Mouse (Mus musculus): ENCODE measurements around the gene Mcu. TPM values are rescaled to one million over a fixed set of nuclear protein-coding genes. Genes with fewer than 3 reads are reported as not detected.

Gene Mcu
- 16.9 TPM for polyA plus RNA-seq (2014; fragmentation: Illumina TruSeq; extraction: RNeasy Lipid Tissue Mini Kit (QIAGEN cat#74804); ENCODE audit: low read depth, low replicate concordance)

GRCm38 (mm10) chr10:59616522-59616921 is at the start of gene Mcu:
Gene Mcu, minus strand, starts transcription at chr10:59616692.

GRCm38 (mm10) chr10:59615981-59616520 is 441 bp downstream of the Mcu start, which contains the start of gene Gm10322:
Gene Gm10322, plus strand, starts transcription at chr10:59616063.

GRCm38 (mm10) chr10:59441735-59442134 is 174.8 kb downstream of the Mcu start, which contains the start of gene Oit3:
Gene Oit3, minus strand, starts transcription at chr10:59441778.

GRCm38 (mm10) chr10:59402899-59403792 is 213.3 kb downstream of the Mcu start, which contains the start of gene Pla2g12b:
Gene Pla2g12b, plus strand, starts transcription at chr10:59403660.

Other genes with a start within 250 kb of the Mcu start
- gene Gm10273, start 221.1 kb downstream of the Mcu start, polyA plus RNA-seq (2014; fragmentation: Illumina TruSeq; extraction: RNeasy Lipid Tissue Mini Kit (QIAGEN cat#74804); ENCODE audit: low read depth, low replicate concordance), result 5.6 TPM
- gene Pla2g12b, start 213.0 kb downstream of the Mcu start, polyA plus RNA-seq (2014; fragmentation: Illumina TruSeq; extraction: RNeasy Lipid Tissue Mini Kit (QIAGEN cat#74804); ENCODE audit: low read depth, low replicate concordance), result 33.7 TPM
- gene Oit3, start 174.9 kb downstream of the Mcu start, polyA plus RNA-seq (2014; fragmentation: Illumina TruSeq; extraction: RNeasy Lipid Tissue Mini Kit (QIAGEN cat#74804); ENCODE audit: low read depth, low replicate concordance), result 10.0 TPM
- gene Gm10322, start 629 bp downstream of the Mcu start, polyA plus RNA-seq (2014; fragmentation: Illumina TruSeq; extraction: RNeasy Lipid Tissue Mini Kit (QIAGEN cat#74804); ENCODE audit: low read depth, low replicate concordance), result not detected
- gene Micu1, start 85.8 kb upstream of the Mcu start, polyA plus RNA-seq (2014; fragmentation: Illumina TruSeq; extraction: RNeasy Lipid Tissue Mini Kit (QIAGEN cat#74804); ENCODE audit: low read depth, low replicate concordance), result 16.1 TPM